Mouse (Mus musculus): ENCODE measurements around the gene Steap4.

Steap4 gene

DNA sequence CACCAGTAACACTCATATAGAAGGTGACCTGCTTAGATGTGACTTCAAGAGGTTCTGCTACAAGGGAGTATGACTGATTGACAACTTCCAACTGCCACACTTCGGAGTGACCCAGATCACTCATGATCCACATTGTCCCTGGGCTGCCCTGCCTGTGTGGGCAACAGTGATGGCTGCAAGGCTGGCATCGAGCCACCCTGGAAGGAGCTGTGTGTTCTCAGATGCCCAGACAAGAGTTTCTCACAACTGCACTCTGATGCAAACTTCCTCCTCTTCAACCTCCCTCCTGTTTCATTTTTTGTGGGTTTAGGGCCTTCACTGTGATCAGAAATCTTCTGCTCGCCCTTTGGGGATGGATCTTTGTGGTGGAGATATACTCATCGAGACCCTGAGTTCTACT, 28.2 kb downstream of the Steap4 start:
- DNase-seq (ENCODE audit: low spot score in 2 of 2) = no peak

DNA sequence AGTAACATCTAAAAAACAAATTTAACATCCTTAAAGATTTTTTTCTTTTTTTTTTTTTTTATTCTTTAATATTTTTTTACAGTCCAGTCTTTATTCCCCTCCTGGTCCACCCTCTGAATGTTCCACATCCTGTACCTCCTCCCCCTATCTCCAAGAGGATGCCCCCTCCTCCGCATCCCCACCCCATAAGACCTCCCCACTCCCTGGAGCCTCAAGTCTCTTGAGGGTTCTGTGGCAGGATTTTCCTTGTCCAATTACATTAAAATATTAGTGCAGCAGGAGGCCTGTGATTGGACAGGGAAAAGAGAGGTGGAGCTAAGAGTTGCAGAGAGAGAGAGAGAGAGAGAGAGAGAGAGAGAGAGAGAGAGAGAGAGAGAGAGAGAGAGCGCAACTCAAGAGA, 31.4 kb downstream of the Steap4 start:
- DNase-seq (ENCODE audit: low spot score in 2 of 2) = peak in 1 of 2 experiments; percentile 15

DNA sequence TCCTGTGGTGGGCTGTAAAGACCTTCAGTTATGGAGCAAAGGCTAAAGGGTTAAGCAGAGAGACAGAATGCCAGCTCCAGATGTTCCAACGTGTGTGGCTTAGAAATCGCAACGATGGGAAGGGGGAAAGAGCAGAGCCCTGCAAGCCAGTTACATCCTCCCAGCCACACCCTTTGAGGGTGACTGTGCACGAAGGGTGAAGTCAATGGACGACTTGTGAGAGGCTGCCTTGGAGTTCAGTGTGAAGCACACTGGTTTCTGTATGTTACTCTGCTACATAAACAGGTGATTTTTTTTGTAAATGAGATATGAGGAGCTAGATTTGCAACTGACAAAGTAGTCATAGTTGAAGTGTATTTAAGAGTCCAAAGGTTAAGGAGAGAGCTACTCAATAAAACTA, 33.5 kb downstream of the Steap4 start:
- no peak for DNase-seq (ENCODE audit: low spot score in 2 of 2)

DNA sequence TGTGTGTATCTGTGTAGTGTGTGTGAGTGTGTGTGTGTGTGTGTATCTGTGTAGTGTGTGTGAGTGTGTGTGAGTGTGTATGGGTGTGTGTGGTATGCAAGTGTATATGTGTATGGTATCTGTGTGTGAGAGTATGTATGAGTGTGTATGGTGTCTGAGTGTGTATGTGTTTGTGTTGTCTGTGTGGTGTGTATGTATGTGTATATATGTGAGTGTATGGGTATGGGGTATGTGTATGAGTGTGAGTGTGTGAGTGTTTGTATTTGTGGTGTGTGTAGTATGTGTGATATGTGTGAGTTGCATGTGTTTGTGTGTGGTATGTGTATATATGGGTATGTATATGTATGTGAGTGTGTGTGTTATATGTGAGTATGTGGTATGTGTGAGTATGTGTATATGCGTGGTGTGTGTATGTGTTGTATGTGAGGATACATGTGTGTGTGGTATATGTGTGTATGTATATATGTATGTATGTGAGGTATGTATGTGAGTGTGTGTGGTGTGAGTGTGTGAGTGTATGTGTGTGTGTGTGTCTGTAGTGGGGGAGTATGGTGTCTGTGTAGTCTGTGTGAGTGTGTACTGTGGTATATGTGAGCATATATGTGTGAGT, 35.1 kb downstream of the Steap4 start:
- DNase-seq (ENCODE audit: low spot score in 2 of 2) = no peak

DNA sequence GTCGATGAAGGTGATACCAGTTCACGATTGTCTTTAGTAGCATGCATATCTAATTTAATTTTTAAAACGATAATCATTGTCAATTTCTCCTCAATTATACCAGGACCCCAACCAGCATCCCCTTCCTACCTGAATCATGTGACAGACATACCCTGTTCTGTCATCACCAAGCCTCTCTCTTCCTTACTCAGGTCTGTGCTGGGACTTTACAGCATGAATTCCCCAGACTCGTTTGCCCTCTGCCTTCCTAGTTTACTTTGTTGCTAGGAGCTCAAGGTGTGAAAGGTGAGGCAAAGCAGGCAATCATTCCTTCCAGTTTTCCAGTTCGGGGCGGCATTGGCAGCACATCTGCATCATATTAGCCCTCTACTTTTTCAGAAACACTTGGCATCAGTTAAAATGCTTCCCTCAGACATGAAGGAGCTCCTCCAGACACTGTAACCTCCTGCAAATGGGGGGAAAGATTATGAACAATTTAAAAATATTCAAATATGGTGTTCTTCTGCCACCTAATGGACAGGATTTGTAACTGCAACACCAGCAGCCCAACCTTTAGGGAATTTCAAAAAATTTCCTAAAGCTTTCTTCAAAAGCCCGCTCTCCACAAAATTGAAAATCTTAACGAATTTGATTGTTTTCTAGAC, 36.3 kb downstream of the Steap4 start:
- no peak for DNase-seq (ENCODE audit: low spot score in 2 of 2)

DNA sequence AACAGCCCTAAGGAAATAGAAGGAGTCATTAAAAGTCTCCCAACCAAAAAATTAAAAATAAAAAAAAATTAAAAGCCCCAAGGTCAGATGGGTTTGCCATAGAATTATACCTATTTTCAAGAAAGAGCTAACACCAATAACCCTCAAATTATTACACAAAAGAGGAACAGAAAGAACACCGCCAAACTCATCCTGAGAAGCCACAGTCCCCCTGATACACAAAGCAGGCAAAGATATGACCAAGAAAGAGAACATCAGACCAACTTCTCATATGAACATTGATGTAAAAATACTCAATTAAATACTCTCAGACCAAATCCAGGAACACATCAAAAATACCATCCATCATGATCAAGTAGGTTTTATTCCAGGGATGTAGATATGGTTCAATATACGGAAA, 36.8 kb downstream of the Steap4 start:
- no peak for DNase-seq (ENCODE audit: low spot score in 2 of 2)

DNA sequence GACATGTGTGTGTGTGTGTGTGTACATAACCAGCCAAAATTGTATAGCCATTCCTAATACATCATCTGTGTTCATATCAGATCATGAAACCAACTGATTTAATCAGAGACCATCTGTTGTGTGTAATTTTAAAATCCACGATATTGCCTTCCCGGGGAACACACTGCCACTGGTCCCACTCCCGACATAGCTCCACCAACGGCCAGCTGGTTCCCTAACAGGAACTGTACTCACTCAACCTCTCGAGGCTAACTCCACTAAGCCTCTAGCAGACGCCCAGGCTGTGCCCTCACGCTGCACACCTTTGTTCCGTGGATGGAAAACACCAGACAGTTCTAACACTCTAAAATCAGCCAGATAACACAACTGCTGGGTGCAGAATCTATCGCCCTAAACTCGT, 40.2 kb downstream of the Steap4 start:
- DNase-seq (ENCODE audit: low spot score in 2 of 2) = no peak

DNA sequence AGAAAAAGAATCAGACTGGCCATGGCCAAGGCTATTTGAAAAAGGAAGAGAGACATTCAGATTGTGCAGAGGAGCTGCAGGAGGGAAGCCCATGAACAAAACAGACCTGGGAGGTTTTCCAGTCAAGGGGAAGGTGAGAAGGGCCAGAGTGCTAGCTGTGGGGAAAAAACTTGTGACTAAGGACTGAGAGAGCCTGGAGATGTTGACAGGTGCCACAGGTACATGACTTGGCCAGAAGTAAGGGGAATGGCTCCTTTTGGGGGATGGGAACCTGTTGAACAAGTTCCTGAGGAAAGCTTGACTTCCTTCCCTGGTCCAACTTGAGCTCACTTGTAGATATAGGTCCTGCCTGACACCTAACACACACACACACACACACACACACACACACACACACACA, 42.6 kb downstream of the Steap4 start:
- DNase-seq (ENCODE audit: low spot score in 2 of 2) = no peak

DNA sequence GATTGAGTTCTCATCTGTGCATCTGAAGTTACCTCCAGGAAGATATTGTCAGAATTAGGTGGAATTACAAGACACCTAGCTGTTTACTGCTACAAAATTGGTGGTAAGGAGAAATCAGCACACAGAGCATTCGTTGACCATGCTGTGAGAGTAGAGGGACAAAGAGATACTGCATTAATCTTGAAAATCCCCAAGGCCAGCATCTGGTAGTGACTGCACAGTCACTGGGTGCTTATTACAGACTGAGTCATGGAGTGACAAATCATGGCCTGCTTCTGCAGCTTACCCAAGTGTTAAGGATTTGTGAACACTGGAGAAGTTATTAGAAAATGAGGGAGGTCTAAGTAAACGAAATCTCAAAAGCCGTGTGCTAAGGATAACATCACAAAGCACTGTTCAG, 53.0 kb downstream of the Steap4 start:
- no peak for DNase-seq (ENCODE audit: low spot score in 2 of 2)

Data from heart, adult 9 months (tissue).